Mouse (Mus musculus): ENCODE results near the gene Adi1. TPM values are rescaled to one million over a fixed set of nuclear protein-coding genes. Genes with fewer than 3 reads are reported as not detected.
A peak's percentile ranks its signal among the peaks of the same experiment; 100 is the strongest.

Adi1 gene
- total and polyA plus RNA-seq, 3 experiments, result 18.1 to 54.8 TPM; not detected in 1

GRCm38 (mm10) chr12:28686199-28686879, 11.3 kb downstream of the Adi1 start:
- no peak for DNase-seq (ENCODE audit: low read depth, low spot score)
- H3K4me3 ChIP-seq (ENCODE audit: control insufficient read depth in 1 of 2, insufficient read depth in 1 of 2, low read depth in 2 of 2, low read length in 2 of 2), result no peak overlapping the region
- no peaks in the 10 kb centered on the region for H3K27me3 ChIP-seq (ENCODE audit: control insufficient read depth in 1 of 2, insufficient read depth in 2 of 2, low read length in 2 of 2)
- no peaks in the 10 kb centered on the region for H3K4me1 ChIP-seq (ENCODE audit: control insufficient read depth in 1 of 2, insufficient read depth in 2 of 2, low read length in 2 of 2)
- peak; percentile 27; the same call in 1 of the 2 replicates for TF ChIP-seq POLR2AphosphoS2 (IDR thresholded peaks at IDR 0.05; ENCODE audit: low read length)
- no peak for TF ChIP-seq JUND (IDR thresholded peaks at IDR 0.05; ENCODE audit: low read depth, low read length)
- no peaks in the 10 kb centered on the region for H3K9me3 ChIP-seq (replicated peaks; ENCODE audit: insufficient read depth, low read length)
- peaks cover 0 to 2% of the 10 kb centered on the region in 2 experiments; a peak in 1 of 4 replicates for H3K36me3 ChIP-seq (ENCODE audit: control insufficient read depth in 1 of 2, insufficient read depth in 2 of 2, low read length in 2 of 2)
- H3K9ac ChIP-seq (ENCODE audit: control insufficient read depth, low read depth, low read length, poor library complexity, severe bottlenecking), result no peak overlapping the region
- no peaks in the 10 kb centered on the region for H3K79me2 ChIP-seq (ENCODE audit: control insufficient read depth, insufficient read depth, low read length, poor library complexity)
- H3K27ac ChIP-seq (ENCODE audit: control insufficient read depth, low read depth, low read length), result no peak overlapping the region

- H3K4me3 ChIP-seq (ENCODE audit: control insufficient read depth in 1 of 2, insufficient read depth in 1 of 2, low read depth in 2 of 2, low read length in 2 of 2), result no peak overlapping the region
- H3K9me3 ChIP-seq (replicated peaks; ENCODE audit: insufficient read depth, low read length), result no peaks in the 10 kb centered on the region
- H3K4me1 ChIP-seq (ENCODE audit: control insufficient read depth in 1 of 2, insufficient read depth in 2 of 2, low read length in 2 of 2), result no peaks in the 10 kb centered on the region
- no peaks in the 10 kb centered on the region for H3K79me2 ChIP-seq (ENCODE audit: control insufficient read depth, insufficient read depth, low read length, poor library complexity)
- H3K27ac ChIP-seq (ENCODE audit: control insufficient read depth, low read depth, low read length), result no peak overlapping the region
- H3K27me3 ChIP-seq (ENCODE audit: control insufficient read depth in 1 of 2, insufficient read depth in 2 of 2, low read length in 2 of 2), result no peaks in the 10 kb centered on the region
- no peak for DNase-seq (ENCODE audit: low read depth, low spot score)
- peaks cover 0 to 2% of the 10 kb centered on the region in 2 experiments; a peak in 1 of 4 replicates for H3K36me3 ChIP-seq (ENCODE audit: control insufficient read depth in 1 of 2, insufficient read depth in 2 of 2, low read length in 2 of 2)
- no peak for TF ChIP-seq POLR2A (IDR thresholded peaks at IDR 0.05; ENCODE audit: control insufficient read depth in 1 of 2, insufficient read depth in 1 of 2, low read depth in 1 of 2, low read length in 2 of 2, poor library complexity in 1 of 2)
- TF ChIP-seq TBP (IDR thresholded peaks at IDR 0.05; ENCODE audit: low read depth, low read length), result no peak
- no peak for TF ChIP-seq MAZ (IDR thresholded peaks at IDR 0.05; ENCODE audit: low read depth, low read length)
- TF ChIP-seq JUND (IDR thresholded peaks at IDR 0.05; ENCODE audit: low read depth, low read length), result no peak
- no peak for TF ChIP-seq MAFK (IDR thresholded peaks at IDR 0.05; ENCODE audit: borderline replicate concordance, low read depth, low read length)
- no peak for TF ChIP-seq MEF2A (IDR thresholded peaks at IDR 0.05; ENCODE audit: extremely low read depth, insufficient replicate concordance, low read depth, low read length, poor library complexity, severe bottlenecking)
- no peak for TF ChIP-seq MYC (IDR thresholded peaks at IDR 0.05; ENCODE audit: low read depth, low read length)
- no peak for TF ChIP-seq POLR2AphosphoS2 (IDR thresholded peaks at IDR 0.05; ENCODE audit: low read length)
- TF ChIP-seq BHLHE40 (IDR thresholded peaks at IDR 0.05; ENCODE audit: borderline replicate concordance, low read depth, low read length), result no peak
- no peak for TF ChIP-seq CHD2 (IDR thresholded peaks at IDR 0.05; ENCODE audit: low read length)
- no peak for TF ChIP-seq ZC3H11A (IDR thresholded peaks at IDR 0.05; ENCODE audit: low read depth, low read length)
- no peak for TF ChIP-seq POLR2AphosphoS5 (IDR thresholded peaks at IDR 0.05; ENCODE audit: borderline replicate concordance, low read depth, low read length)
- no peak overlapping the region for H3K9ac ChIP-seq (ENCODE audit: control insufficient read depth, low read depth, low read length, poor library complexity, severe bottlenecking)
These were observed 14.0 kb downstream of the Adi1 start for GRCm38 (mm10) chr12:28688996-28689395.

GRCm38 (mm10) chr12:28690730-28691129, 15.7 kb downstream of the Adi1 start:
- Histone ChIP-seq H3K4me1 (ENCODE audit: control insufficient read depth in 1 of 2, insufficient read depth in 2 of 2, low read length in 2 of 2) (no peaks in the 10 kb centered on the region), H3K36me3 (ENCODE audit: control insufficient read depth in 1 of 2, insufficient read depth in 2 of 2, low read length in 2 of 2) (peaks cover 0 to 2% of the 10 kb centered on the region in 2 experiments; a peak in 1 of 4 replicates), H3K27me3 (ENCODE audit: control insufficient read depth in 1 of 2, insufficient read depth in 2 of 2, low read length in 2 of 2) (no peaks in the 10 kb centered on the region), H3K4me3 (ENCODE audit: control insufficient read depth in 1 of 2, insufficient read depth in 1 of 2, low read depth in 2 of 2, low read length in 2 of 2) (no peak overlapping the region), H3K27ac (ENCODE audit: control insufficient read depth, low read depth, low read length) (no peak overlapping the region), H3K9me3 (replicated peaks; ENCODE audit: insufficient read depth, low read length) (no peaks in the 10 kb centered on the region), H3K79me2 (ENCODE audit: control insufficient read depth, insufficient read depth, low read length, poor library complexity) (no peaks in the 10 kb centered on the region), H3K9ac (ENCODE audit: control insufficient read depth, low read depth, low read length, poor library complexity, severe bottlenecking) (no peak overlapping the region)
- no peak for TF ChIP-seq POLR2AphosphoS2 (IDR thresholded peaks at IDR 0.05; ENCODE audit: low read length)
- TF ChIP-seq GATA1 (IDR thresholded peaks at IDR 0.05; ENCODE audit: low read depth, low read length), result no peak
- TF ChIP-seq EP300 (IDR thresholded peaks at IDR 0.05; ENCODE audit: low read depth in 1 of 2, low read length in 2 of 2), result no peak
- no peak for TF ChIP-seq MAX (IDR thresholded peaks at IDR 0.05; ENCODE audit: low read length)
- TF ChIP-seq TCF12 (IDR thresholded peaks at IDR 0.05; ENCODE audit: low read depth, low read length), result no peak
- TF ChIP-seq MXI1 (IDR thresholded peaks at IDR 0.05; ENCODE audit: low read depth, low read length), result no peak
- TF ChIP-seq NRF1 (IDR thresholded peaks at IDR 0.05; ENCODE audit: insufficient read depth, low read depth, low read length, poor library complexity, severe bottlenecking), result no peak
- no peak for TF ChIP-seq JUND (IDR thresholded peaks at IDR 0.05; ENCODE audit: low read depth, low read length)
- no peak for TF ChIP-seq MYB (IDR thresholded peaks at IDR 0.05; ENCODE audit: low read depth, low read length)
- no peak for TF ChIP-seq KAT2A (conservative IDR thresholded peaks at IDR 0.05; ENCODE audit: low read depth, low read length)
- TF ChIP-seq MAFK (IDR thresholded peaks at IDR 0.05; ENCODE audit: borderline replicate concordance, low read depth, low read length), result no peak
- no peak for TF ChIP-seq E2F4 (IDR thresholded peaks at IDR 0.05; ENCODE audit: borderline replicate concordance, low read depth, low read length)
- TF ChIP-seq ZMIZ1 (IDR thresholded peaks at IDR 0.05; ENCODE audit: low read depth, low read length), result no peak
- no peak for TF ChIP-seq CTCF (IDR thresholded peaks at IDR 0.05 in 2 of 3, conservative IDR thresholded peaks at IDR 0.05 in 1 of 3; ENCODE audit: control insufficient read depth in 1 of 3, insufficient read depth in 1 of 3, low read depth in 2 of 3, low read length in 3 of 3, poor library complexity in 1 of 3, severe bottlenecking in 1 of 3)
- no peak for DNase-seq (ENCODE audit: low read depth, low spot score)

Measured in MEL (cell line).